Mouse (Mus musculus): ENCODE results near the gene Surf4. TPM values are rescaled to one million over a fixed set of nuclear protein-coding genes. Genes with fewer than 3 reads are reported as not detected.

The Surf4 gene
- polyA plus RNA-seq, 1 experiment from 2014 or later, result 186 TPM

DNA sequence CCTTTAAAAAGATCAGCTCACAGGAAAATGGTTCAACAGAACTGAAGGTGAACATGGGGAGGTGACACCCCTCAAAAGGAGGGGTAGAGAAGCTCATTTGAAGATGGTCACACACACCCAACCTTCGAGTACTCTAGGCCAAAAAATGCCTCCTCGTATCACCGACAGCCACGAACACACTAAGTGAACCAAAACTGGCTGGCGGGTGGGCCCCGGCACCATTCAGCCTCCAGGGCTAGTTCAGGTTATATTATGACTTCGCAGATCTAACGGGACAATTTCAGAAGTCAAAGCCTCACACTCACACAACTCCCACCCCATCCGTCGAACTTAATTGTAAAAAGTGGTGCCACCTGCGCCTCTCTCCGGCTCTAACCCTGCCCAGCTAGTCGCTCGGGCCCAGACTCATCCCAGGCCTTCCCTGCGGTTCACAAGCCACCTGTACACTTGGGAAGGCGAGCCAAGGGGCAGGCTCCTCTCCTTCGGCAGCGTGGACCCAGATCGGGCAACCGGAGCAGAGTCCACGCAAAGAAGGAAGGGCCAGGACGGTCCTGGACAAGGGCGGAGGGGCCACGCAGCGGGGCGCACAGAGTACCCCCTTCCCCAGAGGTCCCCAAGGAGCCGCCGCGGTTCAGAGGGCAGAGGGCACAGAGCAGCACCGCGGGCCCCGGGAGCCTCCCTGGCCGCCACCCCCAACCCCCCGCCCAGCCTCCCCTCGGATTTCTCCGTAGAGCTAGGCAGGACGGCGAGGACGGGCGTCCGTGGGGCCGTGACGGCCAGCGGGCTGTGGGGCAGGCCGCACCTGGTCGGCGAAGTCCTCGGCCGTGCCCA lies 1.0 kb downstream of the Surf4 start:
- Histone ChIP-seq H3K4me3 (replicated peaks; ENCODE audit: low read depth, low read length) (peak overlapping the region; percentile 82), H3K27ac (peak overlapping the region; percentile 94), H3K4me1 (replicated peaks; ENCODE audit: insufficient read depth, low read length) (peaks cover 10% of the 10 kb centered on the region; the same call in 1 of the 2 replicates), H3K36me3 (ENCODE audit: insufficient read depth, low read length) (peaks cover 9% of the 10 kb centered on the region), H3K9me3 (replicated peaks; ENCODE audit: low read length) (no peaks in the 10 kb centered on the region), H3K27me3 (ENCODE audit: insufficient read depth, low read length) (no peaks in the 10 kb centered on the region), H3K9ac (ENCODE audit: low read depth, low read length) (peak overlapping the region; percentile 89), H3K4me2 (ENCODE audit: low read length) (peak overlapping the region; percentile 75)
- ATAC-seq (replicated peaks; ENCODE audit: low FRiP score, low read depth) (no peak; the same call in 1 of the 2 replicates), DNase-seq (ENCODE audit: low spot score) (no peak)
- WGBS, result under 1% methylated on average over 32 of the region's 49 CpGs
- TF ChIP-seq CTCF (IDR thresholded peaks at IDR 0.05; ENCODE audit: low read depth), result no peak

DNA sequence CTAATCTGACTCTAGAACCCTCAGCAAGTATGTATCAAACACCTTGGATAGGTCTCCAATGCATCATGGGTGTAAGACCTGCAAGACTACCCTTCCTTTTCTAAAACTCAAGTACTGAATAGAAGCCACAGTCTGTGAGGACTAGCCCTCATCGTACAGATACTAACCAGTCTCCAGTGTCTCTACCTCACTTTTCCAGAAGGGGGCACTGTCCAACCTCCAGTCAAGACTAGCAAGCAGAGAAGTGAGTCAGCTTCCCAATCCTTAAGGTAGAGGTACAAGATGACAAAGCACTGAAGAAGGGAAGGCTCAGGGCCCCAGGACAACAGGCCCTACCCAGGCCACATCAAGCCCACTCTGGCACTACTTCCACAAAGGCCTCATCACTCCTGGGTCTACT lies 3.3 kb downstream of the Surf4 start:
- H3K27ac ChIP-seq, result no peak overlapping the region; the same call in 1 of the 2 replicates
- no peak overlapping the region for H3K4me2 ChIP-seq (ENCODE audit: low read length)
- no peaks in the 10 kb centered on the region for H3K27me3 ChIP-seq (ENCODE audit: insufficient read depth, low read length)
- H3K9me3 ChIP-seq (replicated peaks; ENCODE audit: low read length), result no peaks in the 10 kb centered on the region
- ATAC-seq (replicated peaks; ENCODE audit: low FRiP score, low read depth) (no peak), DNase-seq (ENCODE audit: low spot score) (peak; percentile 83)
- WGBS, result 43% methylated on average over 1 of the region's 1 CpGs
- H3K9ac ChIP-seq (ENCODE audit: low read depth, low read length), result no peak overlapping the region
- H3K4me3 ChIP-seq (replicated peaks; ENCODE audit: low read depth, low read length), result no peak overlapping the region
- peak; percentile 75 for TF ChIP-seq CTCF (IDR thresholded peaks at IDR 0.05; ENCODE audit: low read depth)
- H3K36me3 ChIP-seq (ENCODE audit: insufficient read depth, low read length), result peaks cover 28% of the 10 kb centered on the region
- peaks cover 10% of the 10 kb centered on the region; the same call in 1 of the 2 replicates for H3K4me1 ChIP-seq (replicated peaks; ENCODE audit: insufficient read depth, low read length)

DNA sequence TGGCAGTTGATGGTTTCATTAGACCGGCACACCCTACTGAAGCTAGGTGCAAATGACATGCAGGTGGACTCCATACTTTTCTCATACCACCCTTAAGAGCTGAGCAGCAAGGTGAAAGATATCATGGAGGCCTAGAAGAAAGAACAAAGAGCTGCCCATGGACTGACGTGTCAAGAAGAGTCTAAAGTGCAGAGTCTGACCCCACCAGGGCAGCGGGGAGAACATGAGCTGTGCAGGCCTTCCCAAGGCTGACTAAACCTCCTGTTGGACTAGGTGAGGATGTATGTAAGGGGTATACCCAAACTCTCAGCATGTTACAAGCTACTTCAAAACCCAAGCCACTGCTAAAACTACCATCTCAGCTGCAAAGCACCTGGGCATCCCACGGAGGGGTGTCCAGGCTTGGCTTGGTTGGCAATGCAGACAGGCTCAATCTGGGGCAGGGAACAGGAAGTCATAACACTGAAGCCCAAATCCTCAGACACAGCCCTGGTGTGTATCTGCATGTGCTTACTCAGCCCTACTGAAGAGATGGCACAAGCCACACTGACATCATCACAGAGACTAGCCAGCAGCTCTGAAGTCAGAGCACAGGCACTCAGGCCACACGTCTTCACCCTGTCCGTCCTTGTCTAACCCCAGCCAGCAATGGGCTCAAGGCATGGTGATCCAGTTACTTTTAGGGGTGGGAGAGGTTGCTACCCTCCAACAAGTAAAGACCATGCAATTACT lies 5.8 kb downstream of the Surf4 start:
- Histone ChIP-seq H3K27me3 (ENCODE audit: insufficient read depth, low read length) (no peaks in the 10 kb centered on the region), H3K9ac (ENCODE audit: low read depth, low read length) (no peak overlapping the region), H3K4me1 (replicated peaks; ENCODE audit: insufficient read depth, low read length) (peaks cover 6% of the 10 kb centered on the region; the same call in 1 of the 2 replicates), H3K4me3 (replicated peaks; ENCODE audit: low read depth, low read length) (no peak overlapping the region), H3K9me3 (replicated peaks; ENCODE audit: low read length) (no peaks in the 10 kb centered on the region), H3K4me2 (ENCODE audit: low read length) (no peak overlapping the region), H3K27ac (no peak overlapping the region), H3K36me3 (ENCODE audit: insufficient read depth, low read length) (peaks cover 53% of the 10 kb centered on the region)
- no peak for TF ChIP-seq CTCF (IDR thresholded peaks at IDR 0.05; ENCODE audit: low read depth)
- ATAC-seq (replicated peaks; ENCODE audit: low FRiP score, low read depth) (no peak), DNase-seq (ENCODE audit: low spot score) (no peak)
- WGBS, result 82% methylated on average over 6 of the region's 6 CpGs

DNA sequence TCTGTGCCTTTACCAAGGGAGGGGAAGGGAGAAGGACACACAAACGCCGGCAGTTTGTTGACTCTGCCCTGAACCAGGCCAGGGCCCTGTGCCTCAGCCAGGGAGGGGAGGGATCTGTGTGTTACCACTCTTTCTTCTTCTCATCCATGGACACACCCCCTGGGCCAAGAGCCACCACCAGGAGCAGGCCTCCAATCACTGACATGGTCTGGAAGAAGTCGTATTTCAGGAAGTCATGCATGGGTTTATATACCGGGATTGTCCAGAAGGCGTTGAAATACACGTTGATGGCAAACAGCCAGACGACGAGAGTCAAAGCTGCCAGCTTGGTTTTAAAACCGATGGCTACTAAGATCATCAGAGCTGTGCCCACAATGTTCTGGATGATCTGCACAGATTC lies 11.9 kb downstream of the Surf4 start:
- peaks cover 12% of the 10 kb centered on the region for H3K4me1 ChIP-seq (replicated peaks; ENCODE audit: insufficient read depth, low read length)
- DNase-seq (ENCODE audit: low spot score) (no peak), ATAC-seq (replicated peaks; ENCODE audit: low FRiP score, low read depth) (no peak)
- H3K4me2 ChIP-seq (ENCODE audit: low read length), result no peak overlapping the region
- 65% methylated on average over 9 of the region's 9 CpGs for WGBS
- peaks cover 83% of the 10 kb centered on the region for H3K36me3 ChIP-seq (ENCODE audit: insufficient read depth, low read length)
- H3K9me3 ChIP-seq (replicated peaks; ENCODE audit: low read length), result no peaks in the 10 kb centered on the region
- no peak overlapping the region for H3K9ac ChIP-seq (ENCODE audit: low read depth, low read length)
- H3K27me3 ChIP-seq (ENCODE audit: insufficient read depth, low read length), result no peaks in the 10 kb centered on the region
- H3K27ac ChIP-seq, result no peak overlapping the region
- TF ChIP-seq CTCF (IDR thresholded peaks at IDR 0.05; ENCODE audit: low read depth), result no peak
- no peak overlapping the region for H3K4me3 ChIP-seq (replicated peaks; ENCODE audit: low read depth, low read length)

DNA sequence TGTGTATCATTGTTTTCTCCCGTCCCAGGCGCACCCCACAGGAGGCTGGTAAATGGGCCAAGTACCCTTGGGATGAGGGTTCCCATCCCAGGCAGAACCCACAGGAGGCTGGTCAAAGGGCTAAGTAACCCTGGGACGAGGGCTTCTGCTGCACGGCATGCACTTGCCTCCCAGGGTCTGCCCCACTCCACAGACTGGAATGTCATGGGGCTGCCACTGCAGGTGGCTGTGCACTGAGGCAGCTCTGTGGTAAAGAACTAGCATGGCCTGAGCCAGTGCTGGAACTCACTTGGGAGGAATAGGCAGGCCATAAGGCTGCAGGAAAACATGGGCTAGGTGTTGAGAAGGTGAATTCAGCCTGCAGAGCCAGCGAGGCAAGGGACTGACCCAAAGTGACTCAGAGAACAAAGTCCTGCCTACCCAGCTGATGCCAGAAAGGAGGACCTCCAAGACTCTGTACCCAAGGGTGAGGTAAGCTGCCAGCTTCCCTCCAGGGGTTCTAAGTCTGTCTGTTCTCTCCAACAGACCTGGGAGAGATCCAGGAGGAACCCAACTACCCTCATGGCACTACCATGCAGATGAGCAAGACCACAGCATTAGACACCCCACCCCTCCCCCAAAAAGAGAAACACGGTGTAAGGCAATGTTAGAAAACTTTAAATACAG lies 13.4 kb downstream of the Surf4 start:
- Histone ChIP-seq H3K4me2 (ENCODE audit: low read length) (no peak overlapping the region), H3K9me3 (replicated peaks; ENCODE audit: low read length) (no peaks in the 10 kb centered on the region), H3K9ac (ENCODE audit: low read depth, low read length) (no peak overlapping the region), H3K27me3 (ENCODE audit: insufficient read depth, low read length) (no peaks in the 10 kb centered on the region), H3K4me3 (replicated peaks; ENCODE audit: low read depth, low read length) (no peak overlapping the region), H3K4me1 (replicated peaks; ENCODE audit: insufficient read depth, low read length) (peaks cover 17% of the 10 kb centered on the region), H3K27ac (peak overlapping the region; percentile 6; the same call in 1 of the 2 replicates), H3K36me3 (ENCODE audit: insufficient read depth, low read length) (peaks cover 71% of the 10 kb centered on the region)
- WGBS, result 82% methylated on average over 6 of the region's 6 CpGs
- TF ChIP-seq CTCF (IDR thresholded peaks at IDR 0.05; ENCODE audit: low read depth), result no peak
- ATAC-seq (replicated peaks; ENCODE audit: low FRiP score, low read depth) (peak; percentile 38; the same call in 1 of the 2 replicates), DNase-seq (ENCODE audit: low spot score) (no peak)

DNA sequence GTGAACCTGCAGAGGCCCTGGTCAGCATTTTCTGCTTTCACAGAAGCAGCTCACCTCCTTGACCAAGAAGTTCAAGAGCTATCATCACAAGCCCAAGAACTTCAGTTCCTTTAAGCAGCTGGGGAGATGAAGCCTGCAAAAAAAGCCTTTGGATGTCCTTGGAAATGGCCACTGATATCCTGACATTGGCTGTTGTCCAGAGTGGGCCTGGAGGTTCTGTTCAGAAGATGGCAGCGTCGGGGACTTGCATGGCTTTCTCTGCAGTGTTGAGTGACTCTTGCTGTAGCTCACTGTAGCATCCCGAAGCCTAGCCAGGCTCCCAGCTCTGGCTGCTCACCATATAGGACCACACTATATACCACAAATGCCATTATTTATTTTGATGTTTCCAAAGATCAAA lies 14.0 kb downstream of the Surf4 start:
- no peak for TF ChIP-seq CTCF (IDR thresholded peaks at IDR 0.05; ENCODE audit: low read depth)
- WGBS, result 87% methylated on average over 3 of the region's 3 CpGs
- Histone ChIP-seq H3K27ac (peak overlapping the region; percentile 6; the same call in 1 of the 2 replicates), H3K9ac (ENCODE audit: low read depth, low read length) (no peak overlapping the region), H3K4me1 (replicated peaks; ENCODE audit: insufficient read depth, low read length) (peaks cover 24% of the 10 kb centered on the region), H3K4me2 (ENCODE audit: low read length) (no peak overlapping the region), H3K4me3 (replicated peaks; ENCODE audit: low read depth, low read length) (no peak overlapping the region), H3K9me3 (replicated peaks; ENCODE audit: low read length) (no peaks in the 10 kb centered on the region), H3K36me3 (ENCODE audit: insufficient read depth, low read length) (peaks cover 64% of the 10 kb centered on the region), H3K27me3 (ENCODE audit: insufficient read depth, low read length) (no peaks in the 10 kb centered on the region)
- no peak for DNase-seq (ENCODE audit: low spot score)
- no peak for ATAC-seq (replicated peaks; ENCODE audit: low FRiP score, low read depth)

All from kidney, postnatal 0 days (tissue).